7 mouse cellular contexts compared by ENCODE assay signal in the genomic region with DNA sequence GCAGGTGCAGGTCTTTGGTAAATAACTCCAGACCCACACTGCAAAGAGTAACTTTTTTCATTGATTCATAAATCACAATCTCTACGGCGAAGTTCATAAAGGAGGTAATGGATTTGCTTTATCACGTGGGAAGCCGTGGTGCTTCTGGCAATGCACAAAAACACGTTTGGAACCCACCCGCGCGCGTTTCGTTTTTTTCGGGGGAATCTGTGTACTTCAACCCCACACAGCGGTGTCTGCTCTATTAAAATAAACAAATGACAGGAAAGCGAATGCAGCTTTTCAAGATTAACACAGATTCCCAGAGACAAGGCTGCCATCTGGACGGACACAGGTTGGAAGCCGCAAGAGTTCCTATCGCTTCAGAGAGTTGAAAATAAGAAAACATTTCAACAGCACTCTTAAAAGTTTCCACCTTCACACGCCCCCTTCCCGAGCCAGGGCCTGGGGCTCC. TPM values are rescaled to one million over a fixed set of nuclear protein-coding genes. Genes with fewer than 3 reads are reported as not detected.
DNase-seq lines count a peak whose midpoint lies in the region; ATAC-seq and TF ChIP-seq lines count a peak whose summit lies in the region.

No protein-coding gene starts in this region.

- H3K36me3 ChIP-seq in lung, embryonic 16.5 days (ENCODE audit: control insufficient read depth, insufficient read depth, low read length), result no peaks in the 10 kb centered on the region
- no peaks in the 10 kb centered on the region for H3K36me3 ChIP-seq in embryonic facial prominence, embryonic 14.5 days (ENCODE audit: control insufficient read depth, insufficient read depth, low read length)
- no peaks in the 10 kb centered on the region for H3K36me3 ChIP-seq in limb, embryonic 11.5 days (ENCODE audit: control insufficient read depth, insufficient read depth, low read length)

- H3K27ac ChIP-seq in lung, embryonic 16.5 days (ENCODE audit: low read length), result peak overlapping the region; percentile 91
- H3K27ac ChIP-seq in embryonic facial prominence, embryonic 14.5 days (replicated peaks; ENCODE audit: low read depth, low read length), result peak overlapping the region; percentile 87
- H3K27ac ChIP-seq in limb, embryonic 11.5 days (replicated peaks; ENCODE audit: low read depth, low read length), result no peak overlapping the region
- H3K27ac ChIP-seq in olfactory bulb, adult 2 months (ENCODE audit: insufficient read depth, low read depth, low read length), result no peak overlapping the region

- H3K27me3 ChIP-seq in lung, embryonic 16.5 days (ENCODE audit: control insufficient read depth, insufficient read depth, low read depth, low read length), result no peaks in the 10 kb centered on the region
- no peaks in the 10 kb centered on the region for H3K27me3 ChIP-seq in embryonic facial prominence, embryonic 14.5 days (replicated peaks; ENCODE audit: control insufficient read depth, insufficient read depth, low read length)
- H3K27me3 ChIP-seq in limb, embryonic 11.5 days (ENCODE audit: control insufficient read depth, insufficient read depth, low read length), result no peaks in the 10 kb centered on the region

- no peak for ATAC-seq in lung, embryonic 16.5 days (ENCODE audit: low read depth)
- no peak for ATAC-seq in embryonic facial prominence, embryonic 14.5 days (ENCODE audit: low read depth)
- no peak for ATAC-seq in limb, embryonic 11.5 days (ENCODE audit: insufficient number of reproducible peaks, low FRiP score, low TSS enrichment, low read depth)

- H3K9ac ChIP-seq in lung, embryonic 16.5 days (ENCODE audit: low read length), result peak overlapping the region; percentile 92
- H3K9ac ChIP-seq in embryonic facial prominence, embryonic 14.5 days (ENCODE audit: low read depth, low read length), result peak overlapping the region; percentile 90
- H3K9ac ChIP-seq in limb, embryonic 11.5 days (ENCODE audit: low read length), result peak overlapping the region; percentile 87

- no peak for DNase-seq in lung, postnatal 10 days
- no peak for DNase-seq in embryonic facial prominence, embryonic 14.5 days (ENCODE audit: low spot score)
- no peak for DNase-seq in limb, embryonic 11.5 days (ENCODE audit: low spot score)
- no peak for DNase-seq in layer of hippocampus, adult 9-11 months
- no peak for DNase-seq in thymus, postnatal 14 days

- H3K4me3 ChIP-seq in lung, embryonic 16.5 days (ENCODE audit: low read length), result peak overlapping the region; percentile 82
- peak overlapping the region; percentile 98 for H3K4me3 ChIP-seq in embryonic facial prominence, embryonic 14.5 days (ENCODE audit: low read depth, low read length)
- H3K4me3 ChIP-seq in limb, embryonic 11.5 days (ENCODE audit: low read depth, low read length), result peak overlapping the region; percentile 77
- H3K4me3 ChIP-seq in olfactory bulb, adult 2 months (ENCODE audit: insufficient read depth, low read depth, low read length), result peak overlapping the region; percentile 99

- peak overlapping the region; percentile 85 for H3K4me2 ChIP-seq in lung, embryonic 16.5 days (ENCODE audit: low read depth, low read length)
- peak overlapping the region; percentile 88 for H3K4me2 ChIP-seq in embryonic facial prominence, embryonic 14.5 days (ENCODE audit: low read depth, low read length)
- H3K4me2 ChIP-seq in limb, embryonic 11.5 days (ENCODE audit: low read depth, severe bottlenecking), result peak overlapping the region; percentile 59

- no peak for TF ChIP-seq POLR2A in olfactory bulb, adult 2 months (IDR thresholded peaks at IDR 0.05; ENCODE audit: insufficient read depth, low read depth, low read length)

- peaks cover 35% of the 10 kb centered on the region for H3K4me1 ChIP-seq in lung, embryonic 16.5 days (replicated peaks; ENCODE audit: control insufficient read depth, insufficient read depth, low read length)
- H3K4me1 ChIP-seq in embryonic facial prominence, embryonic 14.5 days (ENCODE audit: control insufficient read depth, insufficient read depth, low read length), result peaks cover 26% of the 10 kb centered on the region
- H3K4me1 ChIP-seq in limb, embryonic 11.5 days (ENCODE audit: control insufficient read depth, insufficient read depth, low read length), result peaks cover 12% of the 10 kb centered on the region
- peaks cover 15% of the 10 kb centered on the region for H3K4me1 ChIP-seq in olfactory bulb, adult 2 months (ENCODE audit: control insufficient read depth, insufficient read depth, low read length)

- no peak for TF ChIP-seq CTCF in olfactory bulb, adult 2 months (IDR thresholded peaks at IDR 0.05; ENCODE audit: insufficient read depth, low read depth, low read length)

- under 1% methylated on average over 18 of the region's 18 CpGs for WGBS in lung, embryonic 16.5 days
- 5% methylated on average over 18 of the region's 18 CpGs for WGBS in embryonic facial prominence, embryonic 14.5 days
- 6% methylated on average over 18 of the region's 18 CpGs for WGBS in limb, embryonic 11.5 days
- under 1% methylated on average over 18 of the region's 18 CpGs for WGBS in olfactory bulb, adult 2 months

- H3K9me3 ChIP-seq in lung, embryonic 16.5 days (ENCODE audit: control insufficient read depth, low read length), result no peaks in the 10 kb centered on the region
- H3K9me3 ChIP-seq in embryonic facial prominence, embryonic 14.5 days (ENCODE audit: control insufficient read depth, low read length), result no peaks in the 10 kb centered on the region
- no peaks in the 10 kb centered on the region for H3K9me3 ChIP-seq in limb, embryonic 11.5 days (ENCODE audit: control insufficient read depth, low read length)

RNA-seq across cellular contexts. Expression of gene Usp12, which starts 1.1 kb away (rescaled TPM):
- polyA plus RNA-seq in lung, embryonic 16.5 days (2015; fragmentation: Nextera tagmentation; extraction: Ambion mirVana), result 17.0 and 17.2 TPM in 2 replicates
- 14.0 and 14.2 TPM in 2 replicates for polyA plus RNA-seq in embryonic facial prominence, embryonic 14.5 days (2014; fragmentation: Nextera tagmentation; extraction: Ambion mirVana)
- polyA plus RNA-seq in limb, embryonic 11.5 days (2014; fragmentation: Nextera tagmentation; extraction: Ambion mirVana), result 8.6 and 10.6 TPM in 2 replicates
- polyA plus RNA-seq in olfactory bulb, adult 2 months (2012; ENCODE audit: insufficient read depth, insufficient read length, low replicate concordance, missing spikeins), result not detected in 2 replicates

RNA-seq across cellular contexts. Expression of gene Rpl21, which starts 39.0 kb away (rescaled TPM):
- polyA plus RNA-seq in lung, embryonic 16.5 days (2015; fragmentation: Nextera tagmentation; extraction: Ambion mirVana), result 510 and 546 TPM in 2 replicates
- 666 and 723 TPM in 2 replicates for polyA plus RNA-seq in embryonic facial prominence, embryonic 14.5 days (2014; fragmentation: Nextera tagmentation; extraction: Ambion mirVana)
- polyA plus RNA-seq in limb, embryonic 11.5 days (2014; fragmentation: Nextera tagmentation; extraction: Ambion mirVana), result 596 and 605 TPM in 2 replicates
- polyA plus RNA-seq in olfactory bulb, adult 2 months (2012; ENCODE audit: insufficient read depth, insufficient read length, low replicate concordance, missing spikeins), result not detected in 2 replicates

RNA-seq across cellular contexts. Expression of gene Rasl11a, which starts 51.2 kb away (rescaled TPM):
- polyA plus RNA-seq in lung, embryonic 16.5 days (2015; fragmentation: Nextera tagmentation; extraction: Ambion mirVana), result 30.0 and 33.9 TPM in 2 replicates
- 8.5 and 9.5 TPM in 2 replicates for polyA plus RNA-seq in embryonic facial prominence, embryonic 14.5 days (2014; fragmentation: Nextera tagmentation; extraction: Ambion mirVana)
- 23.5 and 23.9 TPM in 2 replicates for polyA plus RNA-seq in limb, embryonic 11.5 days (2014; fragmentation: Nextera tagmentation; extraction: Ambion mirVana)
- not detected in 2 replicates for polyA plus RNA-seq in olfactory bulb, adult 2 months (2012; ENCODE audit: insufficient read depth, insufficient read length, low replicate concordance, missing spikeins)

Comparison
In these comparisons a context has a peak if more than half of its experiments do, and no peak if none do; other contexts are left out.
1. H3K27ac ChIP-seq: peak in lung, embryonic 16.5 days (single experiment) and embryonic facial prominence, embryonic 14.5 days (single experiment); none in limb, embryonic 11.5 days (single experiment) and olfactory bulb, adult 2 months (single experiment).
2. Peak in every context shown above with its lines, with median percentiles within 50 percentile points of each other: H3K4me2 ChIP-seq, H3K4me3 ChIP-seq and H3K9ac ChIP-seq.